Mouse (Mus musculus) stomach, embryonic 16.5 days (tissue): Measurements from ENCODE around the gene Inpp5f. TPM values are rescaled to one million over a fixed set of nuclear protein-coding genes. Genes with fewer than 3 reads are reported as not detected.

Source experiments
- polyA plus RNA-seq: library from polyadenylated mRNA; unstranded; fragments of >200 nt; fragmentation: Nextera tagmentation; extraction: Ambion mirVana; gene quantifications from 2 replicates; pipeline ENCODE4 v1.2.1, GENCODE M21; 2015

Inpp5f gene
- polyA plus RNA-seq, 1 experiment from 2014 or later: 20.2 TPM

Other genes starting within 250 kb of the Inpp5f start
- 23.7 and 24.0 TPM in 2 replicates for gene Rgs10, start 192.6 kb upstream of the Inpp5f start, polyA plus RNA-seq
- gene Tial1, start 149.6 kb upstream of the Inpp5f start, polyA plus RNA-seq: 20.8 and 24.4 TPM in 2 replicates
- 17.4 and 20.8 TPM in 2 replicates for gene Bag3, start 87.7 kb upstream of the Inpp5f start, polyA plus RNA-seq
- gene Mcmbp, start 129.2 kb downstream of the Inpp5f start, polyA plus RNA-seq: 44.4 and 46.3 TPM in 2 replicates
- 34.5 and 34.8 TPM in 2 replicates for gene Sec23ip, start 133.6 kb downstream of the Inpp5f start, polyA plus RNA-seq